Mouse (Mus musculus) embryonic facial prominence, embryonic 13.5 days (tissue): Measurements from ENCODE around the gene Stab1. TPM values are rescaled to one million over a fixed set of nuclear protein-coding genes. Genes with fewer than 3 reads are reported as not detected.
A peak's percentile ranks its signal among the peaks of the same experiment; 100 is the strongest.

ENCODE experiments used
- ATAC-seq: fragments of 200-750 bp; cut with Nextera tagmentation; 2 replicates; pipeline ENCODE4 v1.8.0; 2017; ENCODE audit warnings: low read depth; ENCODE audit not compliant: insufficient number of reproducible peaks, insufficient read depth, low FRiP score, low TSS enrichment
- H3K27ac ChIP-seq: fragments of 300-500 bp; sonication (generic); 2 replicates; pipeline ENCODE4 v1.5.1; 2015; ENCODE audit warnings: moderate library complexity, mild to moderate bottlenecking, inconsistent platforms
- H3K27me3 ChIP-seq: fragments of 300-500 bp; sonication (generic); 2 replicates; pipeline ENCODE4 v1.6.1; 2015; ENCODE audit warnings: mild to moderate bottlenecking, inconsistent platforms
- H3K36me3 ChIP-seq: fragments of 300-500 bp; sonication (generic); 2 replicates; pipeline ENCODE4 v1.6.1; 2015; ENCODE audit warnings: mild to moderate bottlenecking, inconsistent platforms
- H3K4me1 ChIP-seq: fragments of 300-500 bp; sonication (generic); 2 replicates; pipeline ENCODE4 v1.6.1; 2015; ENCODE audit warnings: inconsistent platforms
- H3K4me2 ChIP-seq: fragments of 300-500 bp; sonication (generic); 2 replicates; pipeline ENCODE4 v1.6.1; 2015; ENCODE audit warnings: moderate library complexity, mild to moderate bottlenecking, inconsistent platforms
- H3K4me3 ChIP-seq: fragments of 300-500 bp; sonication (generic); 2 replicates; pipeline ENCODE4 v1.5.1; 2015; ENCODE audit warnings: mild to moderate bottlenecking, inconsistent platforms
- H3K9ac ChIP-seq: fragments of 300-500 bp; sonication (generic); 2 replicates; pipeline ENCODE4 v1.6.1; 2015; ENCODE audit warnings: mild to moderate bottlenecking, inconsistent platforms
- H3K9me3 ChIP-seq: fragments of 300-500 bp; sonication (generic); 2 replicates; pipeline ENCODE4 v1.6.1; 2016; ENCODE audit warnings: inconsistent platforms
- WGBS: fragments of 180-500 bp; shearing (Covaris S2); methylation state at CpG from one replicate; pipeline ENCODE4 v1.1.7; 2015; ENCODE audit warnings: mixed read lengths; 5-methylcytosine and 5-hydroxymethylcytosine counted together
- polyA plus RNA-seq: library from polyadenylated mRNA; unstranded; fragments of >200 nt; fragmentation: Nextera tagmentation; extraction: Ambion mirVana; gene quantifications from 2 replicates; pipeline ENCODE4 v1.2.1, GENCODE M21; 2015

The Stab1 gene
- polyA plus RNA-seq, 1 experiment from 2014 or later = 34.5 TPM

DNA sequence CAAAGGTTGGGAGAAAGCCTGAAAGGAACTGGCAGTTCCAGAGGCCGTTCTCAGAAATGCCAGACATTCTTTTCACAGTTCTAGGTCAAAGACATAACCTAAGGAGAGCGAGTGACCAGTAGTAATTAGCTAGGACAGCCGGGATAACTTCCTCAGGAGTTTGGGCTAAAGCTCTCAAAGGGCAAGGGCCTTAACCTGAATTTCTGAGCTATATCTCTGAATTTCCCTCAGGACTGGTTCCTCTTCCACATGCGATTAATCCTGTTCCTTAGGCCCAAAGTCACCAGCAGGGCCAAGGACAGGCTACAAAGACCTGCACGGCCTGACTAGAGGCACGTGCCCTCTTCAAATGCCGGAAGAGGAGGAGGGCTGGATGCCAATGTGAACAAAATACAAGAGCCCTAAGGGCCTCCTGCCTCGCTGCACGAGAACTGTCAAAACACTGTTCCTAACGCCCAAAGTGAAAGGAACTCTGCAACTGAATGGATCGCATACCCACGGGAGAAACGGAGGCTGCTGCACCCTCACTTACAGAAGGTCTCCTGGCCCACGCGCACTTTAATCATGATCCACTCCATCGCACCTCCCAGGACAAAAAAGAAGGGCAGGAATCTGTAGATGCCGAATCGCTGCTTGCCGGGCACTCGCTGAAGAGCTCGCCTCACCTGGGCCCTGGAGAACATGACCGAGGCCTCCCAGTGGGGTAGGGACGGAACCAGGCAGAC is 40.2 kb downstream of the Stab1 start:
- Histone ChIP-seq H3K27ac (peak overlapping the region; percentile 83), H3K4me3 (peak overlapping the region; percentile 77), H3K4me2 (peak overlapping the region; percentile 93), H3K9me3 (no peaks in the 10 kb centered on the region), H3K4me1 (peaks cover 58% of the 10 kb centered on the region), H3K9ac (peak overlapping the region; percentile 86), H3K36me3 (peaks cover 2% of the 10 kb centered on the region), H3K27me3 (no peaks in the 10 kb centered on the region)
- 2% methylated on average over 23 of the region's 23 CpGs for WGBS
- no peak for ATAC-seq

DNA sequence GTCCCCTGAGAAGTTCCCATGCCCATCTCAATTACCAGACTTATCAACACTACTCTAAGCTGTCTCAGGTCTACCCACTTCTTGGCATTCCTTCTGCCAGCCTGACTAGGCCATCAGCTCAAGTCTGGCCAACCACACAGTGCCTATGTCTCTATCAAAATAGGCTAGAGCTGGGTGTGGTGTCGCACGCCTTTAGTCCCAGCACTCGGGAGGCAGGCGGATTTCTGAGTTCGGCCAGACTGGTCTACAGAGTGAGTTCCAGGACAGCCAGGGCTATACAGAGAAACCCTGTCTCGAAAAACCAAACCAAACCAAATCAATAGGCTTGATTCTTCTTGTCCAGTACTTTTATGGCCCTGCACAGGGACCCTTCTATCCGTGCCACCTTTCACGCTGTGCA is 41.6 kb downstream of the Stab1 start:
- Histone ChIP-seq H3K4me3 (0 out of 2 replicates have a peak overlapping the region, but pooled peaks have one; percentile 0), H3K4me1 (peaks cover 44% of the 10 kb centered on the region), H3K27me3 (no peaks in the 10 kb centered on the region), H3K9me3 (no peaks in the 10 kb centered on the region), H3K36me3 (peaks cover 8% of the 10 kb centered on the region), H3K4me2 (peak overlapping the region; percentile 42; the same call in 1 of the 2 replicates), H3K27ac (no peak overlapping the region), H3K9ac (0 out of 2 replicates have a peak overlapping the region, but pooled peaks have one; percentile 11)
- 91% methylated on average over 8 of the region's 8 CpGs for WGBS
- no peak for ATAC-seq

DNA sequence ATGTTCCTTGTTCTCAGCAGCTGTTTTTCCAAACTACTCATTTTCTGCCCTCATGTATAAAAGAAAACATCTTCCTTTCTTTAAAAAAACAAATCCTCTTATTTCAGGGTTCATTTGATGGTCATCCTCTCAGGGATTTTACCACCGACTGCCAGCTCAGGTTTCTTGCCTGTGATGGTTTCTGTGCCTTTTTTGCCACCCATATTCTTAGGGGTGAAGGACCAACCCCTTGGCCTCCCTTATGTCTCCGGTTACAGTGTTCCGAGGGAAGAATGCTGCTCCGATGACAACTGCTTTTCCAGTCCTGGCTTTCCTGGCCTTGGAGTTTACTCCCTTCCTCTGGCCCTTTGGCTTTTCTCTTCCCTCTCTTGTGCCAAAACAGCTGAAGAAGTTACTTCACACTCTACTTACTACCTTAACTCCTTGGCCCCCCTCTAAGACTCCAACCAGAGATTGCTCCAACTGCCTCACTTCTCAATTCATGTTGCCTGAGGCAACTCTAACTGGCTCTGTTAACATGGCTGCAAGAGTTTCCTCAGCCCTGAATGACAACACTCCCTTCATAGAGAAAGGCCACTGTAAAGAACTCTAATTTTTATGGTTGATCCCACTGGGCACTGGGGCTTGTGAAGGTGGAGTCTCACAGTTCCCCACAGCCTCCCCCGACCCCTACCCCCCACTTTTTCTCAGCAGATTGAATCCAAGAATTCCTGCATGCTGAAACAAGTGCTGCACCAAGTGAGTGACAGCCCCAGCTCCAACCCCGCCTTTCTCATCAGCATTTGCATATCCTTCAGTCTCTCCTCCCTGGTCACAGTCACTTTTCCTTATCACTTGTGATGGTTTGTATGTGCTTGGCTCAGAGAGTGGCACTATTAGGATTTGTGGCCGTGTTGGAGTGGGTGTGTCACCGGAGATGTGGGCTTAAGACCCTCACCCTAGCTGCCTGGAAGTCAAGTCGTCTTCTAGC is 43.0 kb downstream of the Stab1 start:
- peak overlapping the region; percentile 46 for H3K4me2 ChIP-seq
- H3K9me3 ChIP-seq = no peaks in the 10 kb centered on the region
- no peaks in the 10 kb centered on the region for H3K27me3 ChIP-seq
- 34% methylated on average over 9 of the region's 9 CpGs for WGBS
- H3K4me1 ChIP-seq = peaks cover 40% of the 10 kb centered on the region
- H3K36me3 ChIP-seq = peaks cover 14% of the 10 kb centered on the region
- peak overlapping the region; percentile 81 for H3K27ac ChIP-seq
- ATAC-seq = no peak
- H3K4me3 ChIP-seq = no peak overlapping the region
- peak overlapping the region; percentile 46 for H3K9ac ChIP-seq

- Histone ChIP-seq H3K4me2 (no peak overlapping the region), H3K36me3 (peaks cover 75% of the 10 kb centered on the region), H3K4me3 (no peak overlapping the region), H3K9ac (no peak overlapping the region), H3K27ac (no peak overlapping the region), H3K9me3 (no peaks in the 10 kb centered on the region), H3K27me3 (no peaks in the 10 kb centered on the region), H3K4me1 (no peaks in the 10 kb centered on the region)
- ATAC-seq = no peak
- WGBS = 53% methylated on average over 2 of the region's 2 CpGs
Measured at GRCm38 (mm10) chr14:31115522-31115921, 52.9 kb downstream of the Stab1 start.

DNA sequence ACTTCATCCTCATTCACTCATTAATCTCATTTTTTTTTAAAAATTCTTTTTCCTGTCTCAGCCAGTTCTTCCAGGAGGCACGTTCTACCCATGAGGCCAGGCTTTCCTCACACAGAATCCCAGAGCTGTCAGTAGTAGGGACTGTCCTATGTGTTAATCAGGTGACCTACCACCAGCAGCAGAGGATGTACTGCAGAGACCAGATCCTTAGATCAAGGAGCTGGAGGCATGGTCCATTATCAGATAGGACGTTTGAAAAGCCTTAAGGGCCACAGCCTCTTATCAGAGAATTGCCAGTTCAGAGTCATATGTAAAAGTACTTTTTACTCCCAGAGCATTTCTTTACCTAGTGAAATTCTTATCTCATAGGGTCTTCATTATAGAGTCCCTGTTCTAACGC is 54.4 kb downstream of the Stab1 start:
- Histone ChIP-seq H3K4me3 (no peak overlapping the region), H3K4me1 (no peaks in the 10 kb centered on the region), H3K36me3 (peaks cover 80% of the 10 kb centered on the region), H3K27ac (no peak overlapping the region), H3K9ac (no peak overlapping the region), H3K9me3 (no peaks in the 10 kb centered on the region), H3K27me3 (no peaks in the 10 kb centered on the region), H3K4me2 (no peak overlapping the region)
- ATAC-seq = no peak
- 78% methylated on average over 3 of the region's 3 CpGs for WGBS

DNA sequence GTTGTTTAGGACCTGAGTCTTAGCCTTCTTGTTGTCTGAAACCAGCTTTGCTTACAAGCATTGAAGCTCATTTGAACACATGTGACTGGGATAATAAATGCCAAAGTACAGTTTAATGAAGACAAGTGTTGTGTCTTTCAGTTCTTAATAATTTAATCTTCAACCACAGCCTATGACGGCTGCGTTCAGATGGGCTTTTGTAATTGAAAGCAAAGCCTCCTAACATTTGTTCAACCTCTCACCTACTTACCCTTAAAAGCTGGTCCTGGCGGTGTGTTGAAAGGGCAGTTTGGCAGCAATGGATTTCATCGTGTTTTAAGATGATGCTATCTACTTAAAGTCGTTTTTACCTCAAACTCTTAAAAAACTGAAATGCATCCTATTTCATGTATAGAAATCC is 56.3 kb downstream of the Stab1 start:
- Histone ChIP-seq H3K27me3 (no peaks in the 10 kb centered on the region), H3K27ac (no peak overlapping the region), H3K9me3 (no peaks in the 10 kb centered on the region), H3K4me3 (no peak overlapping the region), H3K9ac (no peak overlapping the region), H3K4me1 (no peaks in the 10 kb centered on the region), H3K4me2 (no peak overlapping the region), H3K36me3 (peaks cover 82% of the 10 kb centered on the region)
- ATAC-seq = no peak
- WGBS = 88% methylated on average over 5 of the region's 5 CpGs

DNA sequence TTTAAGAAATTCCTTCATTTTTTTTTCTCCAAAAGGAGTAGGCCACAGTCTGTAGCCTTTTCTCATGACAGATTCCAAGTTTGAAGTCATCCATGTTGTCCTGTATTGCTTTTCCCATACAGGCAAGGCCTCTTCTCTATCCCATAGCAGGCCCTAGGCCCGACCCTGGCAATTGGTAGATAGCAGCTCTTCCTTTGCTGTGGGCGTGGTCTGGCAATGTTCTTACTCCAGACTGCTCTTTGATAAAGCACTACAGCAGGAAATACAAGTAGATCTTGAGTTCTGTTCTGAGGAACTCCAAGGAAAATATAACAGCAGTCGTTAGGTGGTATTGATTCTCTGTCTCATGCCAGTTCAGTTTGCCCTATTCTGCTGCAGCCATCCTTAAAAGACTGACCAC is 57.8 kb downstream of the Stab1 start:
- 84% methylated on average over 3 of the region's 3 CpGs for WGBS
- Histone ChIP-seq H3K27me3 (no peaks in the 10 kb centered on the region), H3K4me1 (no peaks in the 10 kb centered on the region), H3K9me3 (no peaks in the 10 kb centered on the region), H3K27ac (no peak overlapping the region), H3K4me3 (no peak overlapping the region), H3K4me2 (no peak overlapping the region), H3K9ac (no peak overlapping the region), H3K36me3 (peaks cover 82% of the 10 kb centered on the region)
- no peak for ATAC-seq

GRCm38 (mm10) chr14:31105156-31105555 is 63.3 kb downstream of the Stab1 start:
- 77% methylated on average over 2 of the region's 2 CpGs for WGBS
- H3K4me1 ChIP-seq = no peaks in the 10 kb centered on the region
- no peak overlapping the region for H3K4me2 ChIP-seq
- H3K4me3 ChIP-seq = no peak overlapping the region
- H3K9ac ChIP-seq = no peak overlapping the region
- no peak for ATAC-seq
- H3K36me3 ChIP-seq = peaks cover 72% of the 10 kb centered on the region
- no peaks in the 10 kb centered on the region for H3K27me3 ChIP-seq
- H3K27ac ChIP-seq = no peak overlapping the region
- H3K9me3 ChIP-seq = no peaks in the 10 kb centered on the region

DNA sequence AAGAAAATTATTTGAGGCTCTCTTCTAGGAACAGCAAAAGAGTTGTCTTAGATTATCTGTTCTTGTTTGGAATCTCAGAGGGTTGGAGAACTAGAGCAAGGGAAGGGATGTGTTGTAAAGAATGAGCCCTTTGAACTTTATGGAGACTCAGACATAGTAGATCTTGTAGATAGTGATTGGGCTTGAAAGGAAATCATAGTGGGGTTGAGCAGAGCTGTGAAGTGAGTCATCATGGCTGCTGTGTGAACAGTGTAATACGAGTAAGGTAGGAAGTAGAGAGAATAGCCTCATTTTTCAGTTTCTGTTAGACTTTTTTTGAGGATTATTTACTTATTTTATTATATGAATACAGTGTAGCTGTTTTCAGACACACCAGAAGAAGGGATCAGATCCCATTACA is 78.5 kb downstream of the Stab1 start:
- Histone ChIP-seq H3K27me3 (no peaks in the 10 kb centered on the region), H3K4me1 (no peaks in the 10 kb centered on the region), H3K27ac (no peak overlapping the region), H3K4me3 (no peak overlapping the region), H3K36me3 (peaks cover 90% of the 10 kb centered on the region), H3K9ac (no peak overlapping the region), H3K9me3 (no peaks in the 10 kb centered on the region), H3K4me2 (no peak overlapping the region)
- 93% methylated on average over 1 of the region's 1 CpGs for WGBS
- ATAC-seq = no peak
